Mouse (Mus musculus): ENCODE results near the gene Fam168a.
A peak's percentile ranks its signal among the peaks of the same experiment; 100 is the strongest.
"Not testable (repeated sequence)": the region's sequence is repeated elsewhere in the genome, so short reads cannot be mapped to it uniquely, and the experiment has no call there.

The Fam168a gene

GRCm38 (mm10) chr7:100706883-100707480 is 547 bp downstream of the Fam168a start:
- peak in 1 of 2 experiments; percentile 16 for DNase-seq (ENCODE audit: low spot score in 2 of 2)

GRCm38 (mm10) chr7:100718741-100719140 is 12.3 kb downstream of the Fam168a start:
- DNase-seq (ENCODE audit: low spot score in 2 of 2) = no peak

- no peak for DNase-seq (ENCODE audit: low spot score in 2 of 2)
Measured at GRCm38 (mm10) chr7:100722268-100722667, 15.8 kb downstream of the Fam168a start.

- DNase-seq (ENCODE audit: low spot score in 2 of 2) = no peak
Measured at GRCm38 (mm10) chr7:100723453-100724294, 17.2 kb downstream of the Fam168a start.

- no peak for DNase-seq (ENCODE audit: low spot score in 2 of 2)
Measured at GRCm38 (mm10) chr7:100727538-100728085, 21.2 kb downstream of the Fam168a start.

GRCm38 (mm10) chr7:100729778-100730177 is 23.3 kb downstream of the Fam168a start:
- no peak for DNase-seq (ENCODE audit: low spot score in 2 of 2)

GRCm38 (mm10) chr7:100732341-100733050 is 26.1 kb downstream of the Fam168a start:
- no peak for DNase-seq (ENCODE audit: low spot score in 2 of 2)

GRCm38 (mm10) chr7:100733051-100733813 is 26.8 kb downstream of the Fam168a start:
- no peak for DNase-seq (ENCODE audit: low spot score in 2 of 2)

- DNase-seq (ENCODE audit: low spot score in 2 of 2) = no peak
Measured at GRCm38 (mm10) chr7:100734201-100734600, 27.8 kb downstream of the Fam168a start.

- DNase-seq (ENCODE audit: low spot score in 2 of 2) = not testable (repeated sequence)
Measured at GRCm38 (mm10) chr7:100734905-100735304, 28.5 kb downstream of the Fam168a start.

GRCm38 (mm10) chr7:100736131-100736530 is 29.7 kb downstream of the Fam168a start:
- no peak for DNase-seq (ENCODE audit: low spot score in 2 of 2)

- no peak for DNase-seq (ENCODE audit: low spot score in 2 of 2)
Measured at GRCm38 (mm10) chr7:100744372-100744771, 37.9 kb downstream of the Fam168a start.

GRCm38 (mm10) chr7:100750101-100750500 is 43.7 kb downstream of the Fam168a start:
- no peak for DNase-seq (ENCODE audit: low spot score in 2 of 2)

GRCm38 (mm10) chr7:100758718-100759117 is 52.3 kb downstream of the Fam168a start:
- no peak for DNase-seq (ENCODE audit: low spot score in 2 of 2)

GRCm38 (mm10) chr7:100762726-100763125 is 56.3 kb downstream of the Fam168a start:
- no peak for DNase-seq (ENCODE audit: low spot score in 2 of 2)

- DNase-seq (ENCODE audit: low spot score in 2 of 2) = no peak
Measured at GRCm38 (mm10) chr7:100767568-100767967, 61.1 kb downstream of the Fam168a start.

GRCm38 (mm10) chr7:100768009-100768408 is 61.6 kb downstream of the Fam168a start:
- no peak for DNase-seq (ENCODE audit: low spot score in 2 of 2)

- DNase-seq (ENCODE audit: low spot score in 2 of 2) = no peak
Measured at GRCm38 (mm10) chr7:100769534-100770083, 63.2 kb downstream of the Fam168a start.

GRCm38 (mm10) chr7:100770669-100771341 is 64.4 kb downstream of the Fam168a start:
- DNase-seq (ENCODE audit: low spot score in 2 of 2) = no peak

GRCm38 (mm10) chr7:100774189-100774588 is 67.8 kb downstream of the Fam168a start:
- no peak for DNase-seq (ENCODE audit: low spot score in 2 of 2)

GRCm38 (mm10) chr7:100775810-100776209 is 69.4 kb downstream of the Fam168a start:
- no peak for DNase-seq (ENCODE audit: low spot score in 2 of 2)

All from spleen, postnatal 14 days (tissue).